Mouse (Mus musculus): ENCODE results near the gene Gipc3.

DNA sequence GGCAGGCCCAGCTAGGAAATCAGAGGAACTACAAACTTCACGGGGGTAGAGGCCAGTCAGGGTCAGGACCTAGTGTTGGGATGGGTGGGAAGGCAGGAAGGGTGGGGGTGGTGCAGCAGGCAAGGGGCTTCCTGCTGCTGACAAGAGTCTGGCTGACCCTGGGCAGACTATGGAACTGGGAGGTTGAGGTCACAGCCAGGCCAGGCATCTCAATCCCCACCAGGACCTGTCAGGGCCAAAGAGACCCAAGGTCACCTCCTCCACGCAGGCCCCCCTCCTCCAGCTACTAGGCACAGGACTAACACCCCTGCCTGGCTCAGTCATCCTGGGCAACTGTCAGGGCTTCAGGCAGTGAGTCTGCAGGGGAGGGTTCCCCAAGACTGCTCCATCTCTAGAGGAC lies 15.1 kb downstream of the Gipc3 start:
- TF ChIP-seq CTCF (IDR thresholded peaks at IDR 0.05) (no peak), POLR2A (IDR thresholded peaks at IDR 0.05; ENCODE audit: insufficient read depth, low read depth, low read length) (no peak), EP300 (IDR thresholded peaks at IDR 0.05; ENCODE audit: insufficient read depth, low read depth, low read length) (no peak)
